Mouse (Mus musculus) neural tube, embryonic 10.5 days (tissue): ENCODE data around the gene Elovl6.
A peak's percentile ranks its signal among the peaks of the same experiment; 100 is the strongest.

Source experiments
- DNase-seq: peaks from one replicate; pipeline ENCODE4 v3.0.0-alpha.2; 2017; ENCODE audit warnings: low spot score; ENCODE audit errors: extremely low spot score

Elovl6 gene

GRCm38 (mm10) chr3:129602289-129602688, 70.1 kb downstream of the Elovl6 start:
- no peak for DNase-seq

GRCm38 (mm10) chr3:129605487-129605886, 73.3 kb downstream of the Elovl6 start:
- DNase-seq, result no peak

- DNase-seq, result no peak
These were observed 73.8 kb downstream of the Elovl6 start for GRCm38 (mm10) chr3:129605934-129606333.

GRCm38 (mm10) chr3:129611626-129612025, 79.5 kb downstream of the Elovl6 start:
- no peak for DNase-seq

GRCm38 (mm10) chr3:129612311-129613097, 80.3 kb downstream of the Elovl6 start:
- no peak for DNase-seq

- no peak for DNase-seq
These were observed 81.6 kb downstream of the Elovl6 start for GRCm38 (mm10) chr3:129613756-129614155.

GRCm38 (mm10) chr3:129614216-129614615, 82.1 kb downstream of the Elovl6 start:
- DNase-seq, result no peak

GRCm38 (mm10) chr3:129617450-129617849, 85.3 kb downstream of the Elovl6 start:
- no peak for DNase-seq

- DNase-seq, result peak; percentile 15
These were observed 87.1 kb downstream of the Elovl6 start for GRCm38 (mm10) chr3:129619194-129619775.

GRCm38 (mm10) chr3:129620802-129621201, 88.6 kb downstream of the Elovl6 start:
- DNase-seq, result no peak

- no peak for DNase-seq
These were observed 89.1 kb downstream of the Elovl6 start for GRCm38 (mm10) chr3:129621255-129621654.

- no peak for DNase-seq
These were observed 90.0 kb downstream of the Elovl6 start for GRCm38 (mm10) chr3:129622120-129622519.

- DNase-seq, result no peak
These were observed 90.5 kb downstream of the Elovl6 start for GRCm38 (mm10) chr3:129622705-129623104.

DNA sequence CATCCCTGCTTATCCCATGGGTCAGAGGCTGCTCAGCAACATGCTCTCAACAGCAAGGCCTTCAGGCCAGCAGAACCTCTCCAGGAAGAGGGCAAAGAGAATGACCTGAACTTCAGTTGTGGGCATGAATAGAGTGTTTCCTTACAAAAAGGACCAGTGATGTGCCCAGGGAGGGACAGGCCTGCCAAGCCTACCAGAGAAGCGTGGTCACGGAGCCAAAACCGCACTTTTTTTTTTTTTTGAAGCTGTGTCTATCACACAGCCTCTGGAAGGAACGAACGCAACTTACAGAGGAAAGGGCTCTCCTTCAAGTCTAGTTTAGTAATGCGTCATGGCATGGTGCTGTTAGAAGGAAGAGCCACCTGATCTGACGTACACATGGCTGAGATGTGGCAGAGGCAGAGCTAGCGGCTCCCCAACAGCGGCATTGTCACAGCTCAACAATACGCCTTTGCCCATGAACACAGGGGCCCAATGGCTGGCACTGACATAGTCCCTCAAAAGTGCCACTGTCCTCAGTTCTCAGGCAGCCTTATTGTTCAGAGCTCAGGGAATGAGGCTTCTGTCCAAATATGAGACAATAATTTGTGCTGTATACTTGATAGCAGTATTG, 92.1 kb downstream of the Elovl6 start:
- no peak for DNase-seq

- no peak for DNase-seq
These were observed 95.1 kb downstream of the Elovl6 start for GRCm38 (mm10) chr3:129627281-129627680.

DNA sequence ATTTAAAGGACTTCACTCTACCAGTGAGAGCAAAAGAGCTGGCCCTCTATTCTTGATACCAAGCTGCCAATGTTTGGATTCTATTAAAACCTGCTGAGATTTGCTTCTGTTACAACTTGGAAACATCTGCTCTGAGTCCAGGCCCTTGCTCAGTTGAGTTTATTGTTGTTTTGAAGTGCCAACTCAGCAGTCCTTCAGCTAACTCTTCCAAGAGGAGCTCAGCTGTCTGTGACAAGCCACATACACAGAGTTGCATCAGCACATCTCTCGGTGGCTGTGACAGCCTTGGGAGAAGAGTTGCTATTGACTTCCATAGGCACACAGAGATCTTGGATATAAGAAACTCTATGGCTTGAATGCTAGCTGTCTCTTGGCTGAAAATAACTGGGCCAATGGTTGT, 98.9 kb downstream of the Elovl6 start:
- DNase-seq, result no peak

DNA sequence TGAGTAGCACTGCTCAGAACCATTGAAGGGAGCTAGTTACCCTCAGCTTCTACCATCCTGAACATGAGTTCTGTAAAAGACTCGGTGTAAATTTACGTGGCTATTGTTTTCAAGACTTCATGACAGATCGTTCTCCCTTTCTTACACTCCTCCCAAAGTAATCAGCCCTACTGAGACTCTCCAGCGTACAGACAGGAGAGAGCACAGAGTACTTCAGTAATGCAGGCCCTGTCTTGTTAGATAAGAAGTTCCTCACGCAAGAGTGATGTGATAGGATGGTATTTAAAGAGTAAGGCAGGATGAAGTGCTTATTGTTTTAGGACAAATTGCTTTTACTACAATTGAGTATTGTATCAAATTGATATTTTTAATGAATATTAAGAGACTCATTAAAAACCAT, 99.7 kb downstream of the Elovl6 start:
- no peak for DNase-seq

GRCm38 (mm10) chr3:129633518-129633917, 101.4 kb downstream of the Elovl6 start:
- DNase-seq, result no peak

GRCm38 (mm10) chr3:129634260-129634901, 102.2 kb downstream of the Elovl6 start:
- no peak for DNase-seq

DNA sequence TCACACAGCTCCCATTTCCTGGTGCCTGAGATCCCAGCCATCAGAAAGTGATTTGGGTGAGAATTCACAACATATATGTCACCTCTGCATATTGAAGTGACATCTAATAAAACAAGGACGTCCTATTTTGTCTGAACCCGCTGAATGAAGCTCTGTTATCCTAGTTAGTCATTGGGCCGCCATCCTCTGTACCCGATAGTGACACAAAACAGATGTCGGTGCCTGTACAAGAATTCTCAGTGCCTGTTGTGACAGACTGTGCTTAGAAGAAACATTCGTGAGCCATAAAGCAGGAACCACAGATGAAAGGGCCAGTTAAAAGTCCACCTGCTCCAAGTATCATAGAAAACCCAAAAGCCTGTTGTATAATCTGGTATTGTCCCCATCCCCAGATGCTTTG, 105.3 kb downstream of the Elovl6 start:
- no peak for DNase-seq

DNA sequence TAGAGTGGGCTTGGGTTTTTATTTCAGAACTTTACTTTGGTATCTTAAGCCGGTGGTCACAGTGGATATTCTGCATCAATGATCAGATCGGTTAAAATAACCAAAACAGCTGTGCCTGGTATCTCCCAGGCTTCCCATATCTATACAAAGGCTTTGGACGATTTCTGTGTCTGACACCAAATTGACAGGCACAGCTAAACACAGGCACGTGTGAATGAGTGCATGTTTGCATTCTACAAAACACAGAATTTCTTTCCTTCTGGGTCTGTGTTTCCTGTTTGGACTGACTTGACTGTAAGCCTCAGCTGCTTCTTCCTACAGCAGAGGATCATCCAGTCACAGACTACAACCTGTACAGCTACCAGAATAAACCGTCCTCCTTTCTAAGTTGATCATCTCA, 107.5 kb downstream of the Elovl6 start:
- no peak for DNase-seq
